Mouse (Mus musculus) G1E (cell line): ENCODE measurements around the gene Magi3. TPM values are rescaled to one million over a fixed set of nuclear protein-coding genes. Genes with fewer than 3 reads are reported as not detected.
A peak's percentile ranks its signal among the peaks of the same experiment; 100 is the strongest.

ENCODE experiments used
- ATAC-seq: 2 replicates; pipeline ENCODE4 v1.8.0; 2016; ENCODE audit warnings: mild to moderate bottlenecking; ENCODE audit not compliant: insufficient number of reproducible peaks, poor library complexity, low FRiP score, severe bottlenecking; ENCODE audit errors: extremely low read depth
- DNase-seq: peaks from one replicate; pipeline ENCODE4 v3.0.0; 2012; ENCODE audit warnings: low spot score
- H3K27me3 ChIP-seq: 2 replicates; pipeline ENCODE4 v1.6.1; 2012; ENCODE audit warnings: mild to moderate bottlenecking, low read length, inconsistent platforms; ENCODE audit not compliant: insufficient read depth
- H3K36me3 ChIP-seq: replicated peaks from 2 replicates; pipeline ENCODE3; 2012; ENCODE audit warnings: mild to moderate bottlenecking, inconsistent platforms
- H3K4me1 ChIP-seq: 2 replicates; pipeline ENCODE4 v1.6.1; 2012; ENCODE audit warnings: low read depth, low read length, inconsistent platforms, mixed read lengths; ENCODE audit not compliant: insufficient read depth
- H3K4me3 ChIP-seq: 2 replicates; pipeline ENCODE4 v1.5.1; 2012; ENCODE audit warnings: low read depth, mild to moderate bottlenecking, inconsistent platforms, low read length, moderate library complexity, mixed read lengths
- H3K9me3 ChIP-seq: replicated peaks from 2 replicates; pipeline ENCODE4 v1.6.1; 2012; ENCODE audit warnings: inconsistent platforms
- CTCF ChIP-seq: IDR thresholded peaks from 2 replicates; pipeline ENCODE4 v1.5.1; 2012; ENCODE audit warnings: low read depth, low read length, inconsistent platforms, mixed read lengths
- GATA1 ChIP-seq: IDR thresholded peaks from 2 replicates; pipeline ENCODE4 v1.6.1; 2012; ENCODE audit warnings: borderline replicate concordance, low read length, inconsistent platforms, mixed read lengths
- GATA2 ChIP-seq: IDR thresholded peaks from 2 replicates; pipeline ENCODE4 v1.6.1; 2012; ENCODE audit warnings: low read depth, low read length, inconsistent platforms, borderline replicate concordance
- POLR2AphosphoS5 ChIP-seq: IDR thresholded peaks from 2 replicates; pipeline ENCODE4 v1.6.1; 2012; ENCODE audit warnings: low read depth, low read length, inconsistent platforms; ENCODE audit not compliant: insufficient replicate concordance
- TAL1 ChIP-seq: conservative IDR thresholded peaks from 2 replicates; pipeline ENCODE4 v1.6.1; 2012; ENCODE audit warnings: low read depth, low read length, inconsistent platforms, mixed read lengths
- polyA plus RNA-seq: library from polyadenylated mRNA; stranded (reverse); fragments of >175 nt; gene quantifications from 2 replicates; pipeline ENCODE4 v1.2.3, GENCODE M21; 2012
- total RNA-seq, 2 experiments: library from RNA; stranded (forward) in 1 of 2; stranded (reverse) in 1 of 2; fragments of 200-1000 nt in 1 of 2; fragments of >200 nt in 1 of 2; fragmentation: Nextera tagmentation in 1 of 2; gene quantifications; 2 replicates each; pipeline ENCODE4 v1.2.3; 2014 to 2017

The Magi3 gene
- total and polyA plus RNA-seq, 3 experiments, result 0.16 TPM; not detected in 2

DNA sequence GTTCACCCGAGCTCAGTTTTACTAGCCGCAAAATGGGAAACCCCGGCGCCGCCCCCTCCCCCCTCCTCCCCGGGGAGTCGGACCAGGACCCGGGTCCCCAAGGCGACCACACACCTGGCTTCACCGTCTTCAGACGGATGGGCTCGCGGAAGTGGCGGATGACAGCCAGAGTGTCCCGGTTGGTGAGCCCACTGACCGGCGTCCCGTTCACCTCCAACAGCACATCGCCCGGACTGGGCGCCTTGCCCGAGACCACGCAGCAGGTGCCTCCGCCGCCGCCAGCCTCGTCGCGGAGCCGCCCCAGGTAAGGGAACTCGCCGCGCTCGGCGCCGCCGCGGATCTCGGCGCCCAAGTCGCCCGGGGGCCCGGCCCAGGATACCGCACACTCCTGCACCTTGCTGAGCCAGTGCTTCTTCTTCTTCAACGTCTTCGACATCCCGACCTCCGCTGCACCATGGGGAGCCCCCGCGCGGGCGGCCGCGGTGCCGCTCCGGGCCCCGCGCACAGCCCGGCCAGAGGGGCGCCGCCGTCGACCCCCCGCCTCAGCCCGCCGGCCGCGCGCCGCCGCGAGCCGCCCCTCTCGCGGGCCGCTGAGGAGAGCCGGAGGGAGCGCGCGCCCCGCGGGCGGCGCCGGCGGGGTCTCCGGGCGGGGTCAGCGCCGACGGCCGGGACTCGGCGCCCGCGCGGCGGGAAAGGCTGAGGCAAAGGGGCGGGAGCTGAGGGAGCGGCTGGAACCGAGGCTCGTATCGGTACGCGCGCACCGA lies 461 bp downstream of the Magi3 start:
- Histone ChIP-seq H3K36me3 (no peaks in the 10 kb centered on the region), H3K4me1 (no peaks in the 10 kb centered on the region), H3K27me3 (peaks cover 7% of the 10 kb centered on the region; the same call in 1 of the 2 replicates), H3K4me3 (peak overlapping the region; percentile 16; the same call in 1 of the 2 replicates), H3K9me3 (peaks cover 11% of the 10 kb centered on the region)
- TF ChIP-seq GATA2, result no peak
- TF ChIP-seq POLR2AphosphoS5, result no peak
- TF ChIP-seq GATA1, result no peak
- TF ChIP-seq CTCF, result no peak
- no peak for TF ChIP-seq TAL1
- ATAC-seq (no peak), DNase-seq (no peak)

GRCm38 (mm10) chr3:104218926-104219325 lies 1.2 kb downstream of the Magi3 start:
- H3K36me3 ChIP-seq, result no peaks in the 10 kb centered on the region
- H3K9me3 ChIP-seq, result peaks cover 11% of the 10 kb centered on the region
- no peaks in the 10 kb centered on the region for H3K4me1 ChIP-seq
- no peak overlapping the region for H3K4me3 ChIP-seq
- no peak for DNase-seq
- H3K27me3 ChIP-seq, result peaks cover 7% of the 10 kb centered on the region; the same call in 1 of the 2 replicates
- ATAC-seq, result no peak
- TF ChIP-seq CTCF, result no peak
- no peak for TF ChIP-seq GATA1
- TF ChIP-seq TAL1, result no peak
- TF ChIP-seq GATA2, result no peak
- TF ChIP-seq POLR2AphosphoS5, result no peak

GRCm38 (mm10) chr3:104189823-104190222 lies 30.4 kb downstream of the Magi3 start:
- Histone ChIP-seq H3K36me3 (no peaks in the 10 kb centered on the region), H3K27me3 (no peaks in the 10 kb centered on the region), H3K4me3 (no peak overlapping the region), H3K4me1 (no peaks in the 10 kb centered on the region), H3K9me3 (no peaks in the 10 kb centered on the region)
- ATAC-seq, result no peak
- no peak for DNase-seq
- no peak for TF ChIP-seq GATA2
- no peak for TF ChIP-seq TAL1
- TF ChIP-seq GATA1, result no peak
- TF ChIP-seq POLR2AphosphoS5, result no peak
- no peak for TF ChIP-seq CTCF

DNA sequence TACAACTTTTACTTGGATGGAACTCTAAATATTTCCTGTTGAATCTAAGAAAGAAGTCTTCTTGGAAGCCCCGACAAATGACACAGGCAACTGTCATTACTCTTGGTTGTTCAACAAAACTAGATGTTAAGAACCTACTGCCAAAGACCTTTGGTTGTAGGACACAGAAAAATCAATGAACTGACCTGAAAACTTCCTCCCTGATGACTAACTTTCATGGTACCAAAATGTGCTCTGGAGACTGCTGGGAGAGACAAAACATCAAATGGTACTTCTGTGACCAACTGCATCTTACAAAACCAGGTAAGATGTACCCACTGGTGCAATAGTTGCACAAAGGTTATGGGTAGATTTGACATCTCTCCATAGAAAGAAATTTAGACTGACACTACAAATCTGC lies 30.9 kb downstream of the Magi3 start:
- DNase-seq, result no peak
- no peaks in the 10 kb centered on the region for H3K27me3 ChIP-seq
- no peaks in the 10 kb centered on the region for H3K4me1 ChIP-seq
- TF ChIP-seq CTCF (no peak), GATA1 (no peak), TAL1 (no peak), POLR2AphosphoS5 (no peak)
- no peak overlapping the region for H3K4me3 ChIP-seq
- ATAC-seq, result no peak
- H3K9me3 ChIP-seq, result no peaks in the 10 kb centered on the region
- H3K36me3 ChIP-seq, result no peaks in the 10 kb centered on the region

DNA sequence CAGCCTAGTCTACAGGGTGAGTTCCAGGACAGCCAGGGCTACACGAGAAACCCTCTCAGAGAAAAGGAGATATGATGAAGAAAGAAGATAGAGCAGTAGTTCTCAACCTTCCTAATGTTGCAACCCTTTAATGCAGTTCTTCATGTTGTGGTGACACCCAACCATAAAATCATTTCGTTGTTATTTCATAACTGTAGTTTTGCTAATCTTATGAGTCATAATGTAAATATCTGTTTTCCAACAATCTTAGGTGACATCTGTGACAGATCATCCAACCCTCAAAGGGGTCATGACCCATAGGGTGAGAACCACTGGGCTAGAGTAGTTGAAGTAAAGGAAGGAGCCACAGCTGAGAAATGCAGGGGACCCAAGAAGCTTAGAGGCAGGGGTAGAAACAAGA lies 35.9 kb downstream of the Magi3 start:
- no peaks in the 10 kb centered on the region for H3K4me1 ChIP-seq
- no peak overlapping the region for H3K4me3 ChIP-seq
- no peaks in the 10 kb centered on the region for H3K9me3 ChIP-seq
- no peaks in the 10 kb centered on the region for H3K36me3 ChIP-seq
- no peaks in the 10 kb centered on the region for H3K27me3 ChIP-seq
- DNase-seq (no peak), ATAC-seq (no peak)
- TF ChIP-seq GATA1, result no peak
- no peak for TF ChIP-seq TAL1
- no peak for TF ChIP-seq CTCF
- TF ChIP-seq GATA2, result no peak
- TF ChIP-seq POLR2AphosphoS5, result no peak

DNA sequence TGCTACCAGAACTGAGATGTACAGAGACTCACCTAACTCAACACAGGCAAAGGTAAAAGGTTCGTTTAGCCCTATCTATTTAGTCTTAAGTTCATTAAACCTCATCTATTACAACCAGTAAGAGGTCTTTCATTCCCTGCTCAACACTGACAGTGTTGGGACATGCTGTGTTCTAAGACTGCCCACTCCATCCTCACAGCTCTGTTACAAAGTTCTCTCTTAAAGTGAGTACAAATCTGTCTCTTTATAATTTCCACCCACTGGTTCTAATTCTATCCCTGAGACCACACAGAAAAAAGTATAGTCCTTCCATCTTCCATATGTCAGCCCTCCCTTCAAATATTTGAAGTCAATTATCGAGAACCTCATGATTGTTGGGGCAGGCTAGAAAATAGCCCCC lies 36.5 kb downstream of the Magi3 start:
- Histone ChIP-seq H3K27me3 (no peaks in the 10 kb centered on the region), H3K9me3 (no peaks in the 10 kb centered on the region), H3K36me3 (no peaks in the 10 kb centered on the region), H3K4me3 (no peak overlapping the region), H3K4me1 (no peaks in the 10 kb centered on the region)
- DNase-seq (no peak), ATAC-seq (no peak)
- no peak for TF ChIP-seq CTCF
- TF ChIP-seq POLR2AphosphoS5, result no peak
- no peak for TF ChIP-seq GATA2
- TF ChIP-seq TAL1, result no peak
- TF ChIP-seq GATA1, result no peak
